Mouse (Mus musculus): ENCODE data around the gene Olfr462.
A peak's percentile ranks its signal among the peaks of the same experiment; 100 is the strongest.

Olfr462 gene

GRCm38 (mm10) chr11:87846968-87847600 lies 45.0 kb downstream of the Olfr462 start:
- peak in 1 of 2 experiments; percentile 57 for DNase-seq

DNA sequence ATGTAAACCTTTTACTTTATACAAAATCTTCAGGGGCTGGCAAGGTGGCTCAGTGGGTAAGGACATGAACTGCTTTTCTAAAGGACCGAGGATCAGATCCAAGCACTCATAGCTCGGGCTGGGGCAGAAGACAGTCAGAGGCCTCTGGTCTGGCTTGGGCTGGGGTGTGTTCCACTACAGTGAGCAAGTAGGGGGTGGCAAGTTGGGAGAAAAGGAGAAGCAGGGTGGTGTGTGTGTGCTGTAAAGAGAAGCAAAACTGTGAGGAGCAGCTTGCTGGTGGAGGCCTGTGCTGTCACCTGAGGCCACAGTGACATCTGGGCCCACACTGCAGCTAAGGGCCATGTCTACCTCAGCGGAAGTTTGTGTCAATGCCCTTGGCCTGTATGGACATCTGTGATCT lies 50.6 kb downstream of the Olfr462 start:
- no peak for DNase-seq

DNA sequence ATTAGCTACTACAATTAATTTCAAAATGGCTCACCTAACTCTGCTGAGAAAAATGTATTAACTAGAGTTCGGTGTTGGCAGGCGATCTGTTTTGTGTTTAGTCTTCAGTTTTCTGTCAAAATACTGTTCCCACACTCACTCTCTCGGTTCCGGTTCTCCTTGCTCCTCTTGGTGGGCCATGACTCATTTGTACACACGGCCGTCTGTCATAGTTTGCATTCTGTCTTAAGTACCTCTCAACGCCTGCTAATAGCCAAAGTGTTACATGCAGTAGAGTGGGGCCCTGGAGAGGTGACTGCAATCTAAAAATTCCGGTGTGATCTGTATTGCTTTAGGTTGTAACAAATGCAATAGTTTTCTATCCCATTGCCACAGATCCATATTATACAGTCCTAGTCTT lies 51.4 kb downstream of the Olfr462 start:
- no peak for DNase-seq
